Mouse (Mus musculus) heart, postnatal 0 days (tissue): ENCODE measurements at regions not wholly inside any gene's neighbourhood (a gene's known extent, or its start where the extent isn't known, plus 50 kb on each side); places are given as distances from the start of the nearest gene placed in this dataset.

ENCODE experiments used
- CTCF ChIP-seq: IDR thresholded peaks from 2 replicates; pipeline ENCODE4 v1.5.1; 2016; ENCODE audit warnings: antibody characterized with exemption, control low read depth, low read depth
- EP300 ChIP-seq: IDR thresholded peaks from 2 replicates; pipeline ENCODE4 v1.6.1; 2016; ENCODE audit warnings: antibody characterized with exemption, low read depth

- TF ChIP-seq EP300, result no peak
- no peak for TF ChIP-seq CTCF
Observed at GRCm38 (mm10) chr17:15641764-15642163, 63.0 kb upstream of the Chd1 start.
